Mouse (Mus musculus) heart, postnatal 36 days (tissue): ENCODE data around the gene Gm8994. TPM values are rescaled to one million over a fixed set of nuclear protein-coding genes. Genes with fewer than 3 reads are reported as not detected.

Experiments
- DNase-seq, 2 experiments: peaks; one replicate each; pipeline ENCODE4 v3.0.0; 2021 to 2022
- intact Hi-C: fragments of 180-260 bp; cut with DNase I; formaldehyde crosslinking; loops from one replicate; pipeline ENCODE4 v1.15.1; 2025
- total RNA-seq, 2 experiments: library from RNA; stranded (reverse); gene quantifications; 2 replicates each; pipeline ENCODE4 v1.2.3; 2021

Gene Gm8994
- total RNA-seq, 2 experiments from 2014 or later: not detected

GRCm38 (mm10) chr6:136358471-136358870 is 31.1 kb downstream of the Gm8994 start:
- no peak for DNase-seq
- intact Hi-C loops: no loop called here

GRCm38 (mm10) chr6:136363313-136363712 is 36.0 kb downstream of the Gm8994 start:
- intact Hi-C loops: no loop called here
- DNase-seq: no peak

DNA sequence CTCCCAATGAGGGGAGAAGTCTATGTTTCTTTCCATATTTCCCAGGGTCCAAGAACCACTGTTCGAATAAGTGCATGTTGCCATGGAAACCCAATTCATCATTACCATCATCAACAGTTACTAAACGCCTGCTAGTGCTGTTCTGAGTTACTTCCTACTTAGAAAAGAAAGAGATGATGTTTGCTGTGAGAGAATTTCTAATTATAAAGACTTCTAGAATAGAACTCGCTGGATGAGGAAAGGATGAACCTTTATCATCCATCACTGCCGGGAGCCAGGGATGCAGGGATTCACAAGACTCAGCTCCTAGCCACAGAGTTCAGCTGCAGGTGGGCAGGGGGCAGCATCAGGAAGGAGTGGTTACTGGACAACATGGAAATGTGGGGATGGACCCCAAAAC is 36.7 kb downstream of the Gm8994 start:
- no peak for DNase-seq
- intact Hi-C loops: no loop called here

- DNase-seq: no peak
- intact Hi-C loops: no loop called here
These were observed 37.2 kb downstream of the Gm8994 start for GRCm38 (mm10) chr6:136364430-136365098.

- no peak for DNase-seq
- intact Hi-C loops: no loop called here
These were observed 48.8 kb downstream of the Gm8994 start for GRCm38 (mm10) chr6:136376097-136376496.

Other genes starting within 250 kb of the Gm8994 start
- gene Grin2b, start 154.0 kb upstream of the Gm8994 start, total RNA-seq: not detected
- not detected for gene E330021D16Rik, start 88.0 kb downstream of the Gm8994 start, total RNA-seq
- gene Atf7ip, start 178.6 kb downstream of the Gm8994 start, total RNA-seq: 10 to 100 TPM; 78.1 to 88.5 TPM